Mouse (Mus musculus) heart, adult 2 months (tissue): ENCODE measurements around the gene Yif1a. TPM values are rescaled to one million over a fixed set of nuclear protein-coding genes. Genes with fewer than 3 reads are reported as not detected.

Source experiments
- DNase-seq, 2 experiments: peaks; one replicate each; pipeline ENCODE4 v3.0.0; 2021
- H3K27ac ChIP-seq: fragments of 200-600 bp; 2 replicates; pipeline ENCODE4 v1.8.1; 2022
- H3K27me3 ChIP-seq: fragments of 200-500 bp; 2 replicates; pipeline ENCODE4 v1.6.1; 2012; ENCODE audit warnings: mild to moderate bottlenecking, low read length, inconsistent platforms, mixed read lengths; ENCODE audit not compliant: control insufficient read depth, insufficient read depth
- H3K36me3 ChIP-seq: fragments of 200-500 bp; 2 replicates; pipeline ENCODE4 v1.6.1; 2012; ENCODE audit warnings: low read length, inconsistent platforms; ENCODE audit not compliant: control insufficient read depth, insufficient read depth
- H3K4me1 ChIP-seq: fragments of 200-500 bp; 2 replicates; pipeline ENCODE4 v1.6.1; 2011; ENCODE audit warnings: low read length; ENCODE audit not compliant: control insufficient read depth, insufficient read depth
- H3K4me3 ChIP-seq: fragments of 200-600 bp; 2 replicates; pipeline ENCODE4 v1.8.1; 2022
- H3K79me2 ChIP-seq: fragments of 200-500 bp; replicated peaks from 2 replicates; pipeline ENCODE4 v1.6.1; 2012; ENCODE audit warnings: mild to moderate bottlenecking, inconsistent platforms, low read length, moderate library complexity, mixed read lengths; ENCODE audit not compliant: control insufficient read depth, insufficient read depth
- H3K9ac ChIP-seq: fragments of 200-500 bp; 2 replicates; pipeline ENCODE4 v1.6.1; 2012; ENCODE audit warnings: low read depth, mild to moderate bottlenecking, control low read depth, inconsistent platforms, low read length, mixed read lengths
- CTCF ChIP-seq: fragments of 200-600 bp; IDR thresholded peaks from 2 replicates; pipeline ENCODE4 v1.8.1; 2022; ENCODE audit warnings: antibody characterized with exemption, mild to moderate bottlenecking, moderate library complexity
- EP300 ChIP-seq: fragments of 200-500 bp; IDR thresholded peaks from 2 replicates; pipeline ENCODE4 v1.6.1; 2011; ENCODE audit warnings: low read depth, low read length, control low read depth; ENCODE audit not compliant: insufficient read depth
- POLR2A ChIP-seq: fragments of 200-500 bp; IDR thresholded peaks from 2 replicates; pipeline ENCODE4 v1.6.1; 2011; ENCODE audit warnings: mild to moderate bottlenecking, low read depth, low read length, control low read depth; ENCODE audit not compliant: insufficient read depth
- WGBS: fragments of 180-500 bp; shearing (Covaris S2); methylation state at CpG from one replicate; pipeline ENCODE4 v1.1.7; 2018; 5-methylcytosine and 5-hydroxymethylcytosine counted together
- intact Hi-C: fragments of 180-260 bp; cut with DNase I; formaldehyde crosslinking; loops from one replicate; pipeline ENCODE4 v1.15.1; 2025
- polyA plus RNA-seq: library from polyadenylated mRNA; depleted of rRNA; stranded (reverse); fragments of >200 nt; gene quantifications from 2 replicates; pipeline ENCODE4 v1.2.3, GENCODE M21; 2012
- total RNA-seq, 2 experiments: library from RNA; stranded (reverse); gene quantifications; 2 replicates each; pipeline ENCODE4 v1.2.3; 2021

Yif1a gene
- total and polyA plus RNA-seq, 3 experiments: 90.8 to 242 (median 108) TPM

GRCm38 (mm10) chr19:5045531-5045930 is 42.8 kb upstream of the Yif1a start:
- Histone ChIP-seq H3K9ac (no peak overlapping the region), H3K27me3 (no peaks in the 10 kb centered on the region), H3K4me1 (peaks cover 5% of the 10 kb centered on the region; the same call in 1 of the 2 replicates), H3K4me3 (no peak overlapping the region), H3K27ac (no peak overlapping the region), H3K79me2 (no peaks in the 10 kb centered on the region), H3K36me3 (no peaks in the 10 kb centered on the region)
- intact Hi-C loops: no loop called here
- DNase-seq: no peak
- WGBS: 50% methylated on average over 4 of the region's 4 CpGs
- no peak for TF ChIP-seq CTCF
- TF ChIP-seq POLR2A: no peak
- TF ChIP-seq EP300: no peak

DNA sequence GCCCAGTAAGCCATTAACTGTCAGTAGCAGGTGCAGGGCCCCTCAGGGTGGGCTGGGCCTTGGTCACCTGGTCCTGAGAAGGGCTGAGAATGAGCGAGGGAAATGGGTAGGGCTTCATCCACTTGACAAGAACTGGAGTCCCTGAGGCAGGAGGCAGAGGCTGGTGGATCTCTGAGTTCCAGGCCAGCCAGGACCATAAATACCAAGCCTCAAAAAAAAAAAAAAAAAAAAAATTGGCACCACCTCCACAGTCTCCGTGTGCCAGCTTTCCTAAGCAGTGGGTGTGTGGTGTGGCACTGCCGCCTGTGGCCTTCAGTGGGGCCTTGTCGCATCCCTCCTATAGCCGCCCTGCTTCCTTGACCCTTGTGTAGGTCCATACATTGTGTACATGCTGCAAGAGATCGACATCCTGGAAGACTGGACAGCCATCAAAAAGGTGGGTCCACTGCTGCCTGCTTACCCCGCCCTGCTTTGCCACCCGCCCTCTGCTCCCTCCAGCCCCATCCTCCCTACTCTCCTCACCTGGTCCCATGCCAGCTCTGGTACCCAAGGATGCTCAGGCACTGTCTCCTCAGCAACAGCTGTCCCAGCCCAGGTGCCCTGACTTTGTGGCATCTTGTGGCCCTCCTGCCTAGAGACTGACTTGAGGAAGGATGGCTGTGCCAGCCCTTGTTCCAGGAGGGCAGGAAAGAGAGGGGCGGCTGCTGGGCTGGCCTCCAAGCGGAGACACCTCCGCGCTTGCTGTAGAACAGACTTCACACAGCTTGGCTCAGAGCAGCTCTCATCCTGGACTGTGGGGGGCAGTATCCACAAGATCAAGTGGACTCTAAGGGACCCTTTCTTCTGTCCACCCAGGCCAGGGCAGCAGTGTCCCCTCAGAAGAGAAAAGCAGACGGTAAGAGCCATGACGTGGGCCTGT is 39.9 kb upstream of the Yif1a start:
- DNase-seq: no peak
- 86% methylated on average over 14 of the region's 14 CpGs for WGBS
- no peaks in the 10 kb centered on the region for H3K27me3 ChIP-seq
- H3K4me1 ChIP-seq: peaks cover 4% of the 10 kb centered on the region
- intact Hi-C loops: no loop called here
- H3K79me2 ChIP-seq: no peaks in the 10 kb centered on the region
- no peaks in the 10 kb centered on the region for H3K36me3 ChIP-seq
- no peak overlapping the region for H3K4me3 ChIP-seq
- H3K9ac ChIP-seq: no peak overlapping the region
- H3K27ac ChIP-seq: no peak overlapping the region
- no peak for TF ChIP-seq EP300
- no peak for TF ChIP-seq POLR2A
- no peak for TF ChIP-seq CTCF

DNA sequence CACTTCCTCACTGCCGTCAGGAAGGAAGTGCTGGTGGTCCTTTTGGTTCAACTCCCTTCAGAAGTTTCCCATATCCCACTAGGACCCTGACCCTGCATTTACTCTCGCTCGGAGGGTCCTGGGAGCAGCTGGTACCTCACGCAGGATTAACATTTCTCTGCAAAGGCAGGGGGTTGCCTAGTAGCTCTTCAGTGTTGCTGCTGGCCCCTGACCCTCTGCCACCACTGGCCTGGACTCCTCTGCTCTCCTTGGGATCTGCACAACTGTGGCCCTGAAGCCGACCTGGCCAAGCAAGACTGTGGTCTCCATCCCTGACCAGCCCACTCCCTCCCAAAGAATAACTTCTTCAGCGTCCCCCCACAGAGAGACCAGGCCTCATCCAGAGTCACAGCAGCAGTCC is 39.0 kb upstream of the Yif1a start:
- Histone ChIP-seq H3K4me1 (peaks cover 4% of the 10 kb centered on the region), H3K27me3 (no peaks in the 10 kb centered on the region), H3K27ac (no peak overlapping the region), H3K9ac (no peak overlapping the region), H3K4me3 (no peak overlapping the region), H3K36me3 (no peaks in the 10 kb centered on the region), H3K79me2 (no peaks in the 10 kb centered on the region)
- WGBS: 91% methylated on average over 6 of the region's 6 CpGs
- no peak for DNase-seq
- intact Hi-C loops: no loop called here
- no peak for TF ChIP-seq POLR2A
- no peak for TF ChIP-seq EP300
- TF ChIP-seq CTCF: no peak

DNA sequence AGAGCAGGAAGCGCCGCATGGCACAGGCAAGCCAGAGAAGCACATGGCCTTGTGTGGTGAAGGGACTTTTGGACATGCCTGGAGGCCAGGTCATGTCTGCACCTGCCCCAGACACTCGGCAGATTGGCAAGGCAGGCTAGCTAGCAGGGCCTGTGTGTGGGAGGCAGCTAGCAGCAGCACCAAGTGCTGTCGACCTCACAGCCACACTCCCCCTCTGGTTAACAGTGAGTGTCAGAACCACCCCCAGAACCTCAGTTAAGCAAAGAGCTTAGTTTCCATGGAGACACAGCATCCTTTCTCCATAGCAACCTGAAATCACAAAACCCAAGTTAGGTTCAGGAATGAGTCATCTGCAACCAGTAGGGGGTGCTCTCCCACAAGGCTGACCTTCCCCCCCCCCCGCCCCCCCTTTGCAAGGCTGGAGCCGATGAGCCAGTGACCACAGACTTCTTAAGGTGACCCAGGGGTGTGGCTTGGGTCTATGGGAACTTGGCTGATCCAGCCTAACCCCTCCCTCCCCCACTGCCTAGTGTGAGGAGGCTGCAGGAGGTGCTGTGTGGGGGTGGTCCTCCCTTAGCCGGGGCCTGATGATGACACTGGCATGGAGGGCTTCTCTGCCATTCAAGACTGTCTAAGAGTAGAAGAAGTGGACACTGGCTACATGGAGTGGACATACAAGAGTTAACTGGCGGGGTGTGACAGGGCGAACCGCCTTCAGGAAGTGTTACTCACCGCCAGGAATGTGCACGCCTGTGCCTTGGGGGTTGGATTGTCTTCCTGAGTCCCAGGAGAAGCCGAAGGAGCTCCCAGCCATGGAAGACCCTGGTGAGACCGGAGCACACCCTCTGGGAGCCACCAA is 38.1 kb upstream of the Yif1a start, which contains the start of gene Rin1:
Gene Rin1, plus strand, starts transcription at position 435 of the 859 bp plus-strand sequence.
- H3K27ac ChIP-seq: peak within 1 kb of the TSS; percentile 67
- H3K9ac ChIP-seq: peak within 1 kb of the TSS; percentile 56
- TF ChIP-seq EP300 (no peak), CTCF (peak; percentile 82), POLR2A (peak; percentile 57)
- H3K4me1 ChIP-seq: peaks cover 4% of the 10 kb centered on the region
- no peaks in the 10 kb centered on the region for H3K27me3 ChIP-seq
- 21% methylated on average over 14 of the region's 14 CpGs for WGBS
- H3K79me2 ChIP-seq: no peaks in the 10 kb centered on the region
- DNase-seq: peak; percentile 68 to 76
- no peaks in the 10 kb centered on the region for H3K36me3 ChIP-seq
- intact Hi-C loops: loop anchor here (1.0 kb wide), 1 partner anchor 23 kb away; no protein-coding TSS in a partner anchor
- H3K4me3 ChIP-seq: peak within 1 kb of the TSS; percentile 46

DNA sequence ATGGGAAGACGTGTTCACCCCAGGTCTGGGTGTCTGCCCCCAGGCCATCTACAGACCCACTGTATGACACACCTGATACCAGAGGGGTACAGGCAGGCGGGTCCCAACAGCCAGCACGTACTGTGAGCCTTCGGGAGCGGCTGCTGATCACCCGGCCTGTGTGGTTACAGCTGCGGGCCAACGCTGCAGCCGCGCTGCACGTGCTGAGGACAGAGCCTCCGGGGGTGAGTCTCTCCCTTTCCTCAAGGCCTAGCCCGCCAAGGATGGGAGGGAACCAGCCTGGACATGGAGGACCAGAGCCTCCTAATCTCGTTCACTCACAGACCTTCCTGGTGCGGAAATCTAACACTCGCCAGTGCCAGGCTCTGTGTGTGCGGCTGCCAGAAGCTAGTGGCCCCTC is 37.3 kb upstream of the Yif1a start:
- intact Hi-C loops: no loop called here
- Histone ChIP-seq H3K4me1 (peaks cover 4% of the 10 kb centered on the region), H3K4me3 (peak overlapping the region; percentile 46), H3K27ac (peak overlapping the region; percentile 67), H3K9ac (peak overlapping the region; percentile 56), H3K27me3 (no peaks in the 10 kb centered on the region), H3K79me2 (no peaks in the 10 kb centered on the region), H3K36me3 (no peaks in the 10 kb centered on the region)
- TF ChIP-seq EP300: no peak
- TF ChIP-seq CTCF: no peak
- no peak for TF ChIP-seq POLR2A
- WGBS: 16% methylated on average over 17 of the region's 17 CpGs
- DNase-seq: peak in 1 of 2 experiments; percentile 50
